Mouse (Mus musculus) lung, postnatal 0 days (tissue): ENCODE data around the gene Spata16.

Experiments
- CTCF ChIP-seq: IDR thresholded peaks from 2 replicates; pipeline ENCODE4 v1.5.1; 2016; ENCODE audit warnings: antibody characterized with exemption, mild to moderate bottlenecking
- EP300 ChIP-seq: IDR thresholded peaks from 2 replicates; pipeline ENCODE4 v1.6.1; 2016; ENCODE audit warnings: antibody characterized with exemption, mild to moderate bottlenecking, control low read depth

- no peak for TF ChIP-seq EP300
- no peak for TF ChIP-seq CTCF
These were observed 346.3 kb downstream of the Spata16 start for GRCm38 (mm10) chr3:26983749-26984148.
